ENCODE assay signal across 15 mouse cellular contexts in the genomic region with DNA sequence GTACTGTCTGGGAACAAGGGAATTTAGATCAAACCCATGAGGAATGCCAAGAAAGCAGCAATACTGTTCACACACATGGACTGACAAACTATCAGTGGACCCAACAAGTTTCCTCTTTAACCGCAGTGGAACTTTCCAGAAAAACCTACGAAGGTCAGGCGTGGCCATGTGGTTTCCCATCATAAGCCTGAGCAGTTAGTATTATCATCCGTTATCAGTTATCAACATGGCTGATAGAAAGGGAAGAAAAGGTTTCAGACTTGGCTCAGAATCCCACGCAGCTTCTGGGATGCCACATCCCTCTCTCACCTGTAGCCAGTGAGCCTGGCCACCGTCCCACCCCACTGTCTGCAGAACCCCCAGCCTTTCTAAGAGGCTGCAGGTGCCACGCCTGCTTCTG. TPM values are rescaled to one million over a fixed set of nuclear protein-coding genes. Genes with fewer than 3 reads are reported as not detected.
DNase-seq lines count a peak whose midpoint lies in the region; TF ChIP-seq lines count a peak whose summit lies in the region.
"Had no signal": no experiment of that assay in that cellular context is flagged by ENCODE, and none has a peak within 500 bp of the region (broad histone marks: within the 10 kb centered on the region; RNA-seq: fewer than 3 reads in every experiment).

No protein-coding gene starts in this region.

- TF ChIP-seq CTCF in MEL (IDR thresholded peaks at IDR 0.05 in 2 of 3, conservative IDR thresholded peaks at IDR 0.05 in 1 of 3; ENCODE audit: control insufficient read depth in 1 of 3, insufficient read depth in 1 of 3, low read depth in 2 of 3, low read length in 3 of 3, poor library complexity in 1 of 3, severe bottlenecking in 1 of 3) = no peak
- TF ChIP-seq CTCF in gastrocnemius, adult 2 months (IDR thresholded peaks at IDR 0.05) = no peak

- no peaks in the 10 kb centered on the region for H3K27me3 ChIP-seq in MEL (ENCODE audit: control insufficient read depth in 1 of 2, insufficient read depth in 2 of 2, low read length in 2 of 2)

- H3K9me3 ChIP-seq in MEL (replicated peaks; ENCODE audit: insufficient read depth, low read length) = no peaks in the 10 kb centered on the region

- 0 out of 4 replicates have a peak overlapping the region, but pooled peaks of 1 of the 2 experiments have one; percentile 7 for H3K4me3 ChIP-seq in MEL (ENCODE audit: control insufficient read depth in 1 of 2, insufficient read depth in 1 of 2, low read depth in 2 of 2, low read length in 2 of 2)
- no peak overlapping the region for H3K4me3 ChIP-seq in gastrocnemius, adult 2 months

- no peak for TF ChIP-seq POLR2A in MEL (IDR thresholded peaks at IDR 0.05; ENCODE audit: control insufficient read depth in 1 of 2, insufficient read depth in 1 of 2, low read depth in 1 of 2, low read length in 2 of 2, poor library complexity in 1 of 2)

- DNase-seq in MEL (ENCODE audit: low read depth, low spot score) = no peak
- DNase-seq in gastrocnemius, adult 2 months = no peak
- DNase-seq: adrenal gland, adult 2 months; adrenal gland, adult 8-10 months; adrenal gland, postnatal 10 days; adrenal gland, postnatal 14 days; adrenal gland, postnatal 25 days; adrenal gland, postnatal 36 days; B cell, adult 2 months; cerebellum, adult 11 months; cerebellum, adult 11-12 months; cerebellum, adult 18-20 months; cerebellum, adult 2 months; cerebellum, adult 8-10 months had no signal

- H3K9ac ChIP-seq in MEL (ENCODE audit: control insufficient read depth, low read depth, low read length, poor library complexity, severe bottlenecking) = peak overlapping the region; percentile 1; the same call in 1 of the 2 replicates

- TF ChIP-seq RAD21 in MEL (IDR thresholded peaks at IDR 0.05; ENCODE audit: low read depth, low read length) = no peak

- intact Hi-C loops in gastrocnemius, adult 2 months (cut with DNase I) = loop anchor here (10.0 kb wide), 1 partner anchor 128 kb away; no protein-coding TSS in a partner anchor

- no peaks in the 10 kb centered on the region for H3K79me2 ChIP-seq in MEL (ENCODE audit: control insufficient read depth, insufficient read depth, low read length, poor library complexity)

- H3K27ac ChIP-seq in MEL (ENCODE audit: control insufficient read depth, low read depth, low read length) = peak overlapping the region; percentile 1; the same call in 1 of the 2 replicates
- H3K27ac ChIP-seq in gastrocnemius, adult 2 months = no peak overlapping the region

- peaks cover 6 to 44% of the 10 kb centered on the region in 2 experiments for H3K4me1 ChIP-seq in MEL (ENCODE audit: control insufficient read depth in 1 of 2, insufficient read depth in 2 of 2, low read length in 2 of 2)

- TF ChIP-seq EP300 in MEL (IDR thresholded peaks at IDR 0.05; ENCODE audit: low read depth in 1 of 2, low read length in 2 of 2) = peak in 1 of 2 experiments; percentile 55; a peak in 1 of 4 replicates

- H3K36me3 ChIP-seq in MEL (ENCODE audit: control insufficient read depth in 1 of 2, insufficient read depth in 2 of 2, low read length in 2 of 2) = peaks cover 0 to 18% of the 10 kb centered on the region in 2 experiments; a peak in 2 of 4 replicates
- H3K36me3 ChIP-seq: G1E had no signal

TF ChIP-seq in MEL, 35 proteins besides CTCF, POLR2A, EP300 and RAD21:
- peak; percentile 61 for TF ChIP-seq GATA1 (IDR thresholded peaks at IDR 0.05; ENCODE audit: low read depth, low read length)
- no peak for TF ChIP-seq USF2 (IDR thresholded peaks at IDR 0.05; ENCODE audit: borderline replicate concordance in 1 of 2, insufficient read depth in 1 of 2, low read depth in 1 of 2, low read length in 2 of 2)
- no peak for TF ChIP-seq BHLHE40 (IDR thresholded peaks at IDR 0.05; ENCODE audit: borderline replicate concordance, low read depth, low read length)
- TF ChIP-seq GABPA (IDR thresholded peaks at IDR 0.05; ENCODE audit: low read depth, low read length) = no peak
- TF ChIP-seq ZNF384 (IDR thresholded peaks at IDR 0.05; ENCODE audit: low read depth, low read length) = no peak
- TF ChIP-seq USF1 (IDR thresholded peaks at IDR 0.05; ENCODE audit: low read depth, low read length) = 0 out of 2 replicates have a peak, but pooled peaks have one; percentile 7
- no peak for TF ChIP-seq ZC3H11A (IDR thresholded peaks at IDR 0.05; ENCODE audit: low read depth, low read length)

RNA-seq across cellular contexts. Expression of a gene that starts 23.4 kb away (rescaled TPM):
- total RNA-seq in MEL (2012; rRNA removed) = 5.2 and 6.0 TPM in 2 replicates
- polyA plus RNA-seq in MEL (2012; ENCODE audit: insufficient read depth in 1 of 2, insufficient read length in 2 of 2, low read depth in 1 of 2, low replicate concordance in 2 of 2, missing spikeins in 1 of 2) = 10 to 100 TPM in 1 of 2 experiments, not detected in 1; 11.2 TPM
- total RNA-seq in gastrocnemius, adult 2 months (2021) = 100 to 1,000 TPM in 1 of 2 experiments, 10 to 100 TPM in 1; 86.7 to 120 TPM
- polyA plus RNA-seq: G1E had no signal

Comparison
In these comparisons a context has a peak if more than half of its experiments do, and no peak if none do; other contexts are left out.
1. RNA of a gene that starts 23.4 kb away (total RNA-seq): 86.7 to 120 TPM in gastrocnemius, adult 2 months; 5.2 to 6.0 TPM in MEL; every median in the first group is over 10 times any median in the second.